Mouse (Mus musculus) left cerebral cortex, adult 11 months (tissue): ENCODE data around the gene Gm20388.
"Not testable (repeated sequence)": the region's sequence is repeated elsewhere in the genome, so short reads cannot be mapped to it uniquely, and the experiment has no call there.

Source experiments
- DNase-seq: peaks from one replicate; pipeline ENCODE4 v3.0.0; 2022; ENCODE audit warnings: low spot score

Gm20388 gene

DNA sequence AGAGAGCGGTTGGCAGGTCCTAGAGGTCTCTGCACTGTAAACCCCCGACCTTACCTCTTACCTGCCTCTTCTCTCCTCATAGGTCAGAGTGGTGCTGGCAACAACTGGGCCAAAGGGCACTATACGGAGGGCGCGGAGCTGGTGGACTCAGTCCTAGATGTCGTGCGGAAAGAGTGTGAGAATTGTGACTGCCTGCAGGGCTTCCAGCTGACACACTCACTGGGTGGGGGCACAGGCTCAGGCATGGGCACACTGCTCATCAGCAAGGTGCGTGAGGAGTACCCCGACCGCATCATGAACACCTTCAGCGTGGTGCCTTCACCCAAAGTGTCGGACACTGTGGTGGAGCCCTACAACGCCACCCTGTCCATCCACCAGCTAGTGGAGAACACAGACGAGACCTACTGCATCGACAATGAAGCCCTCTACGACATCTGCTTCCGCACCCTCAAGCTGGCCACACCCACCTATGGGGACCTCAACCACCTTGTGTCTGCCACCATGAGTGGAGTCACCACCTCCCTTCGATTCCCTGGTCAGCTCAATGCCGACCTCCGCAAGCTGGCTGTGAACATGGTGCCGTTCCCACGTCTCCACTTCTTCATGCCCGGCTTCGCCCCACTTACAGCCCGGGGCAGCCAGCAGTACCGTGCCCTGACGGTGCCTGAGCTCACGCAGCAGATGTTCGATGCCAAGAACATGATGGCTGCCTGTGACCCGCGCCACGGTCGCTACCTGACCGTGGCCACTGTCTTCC is 3510.1 kb downstream of the Gm20388 start:
- no peak for DNase-seq

DNA sequence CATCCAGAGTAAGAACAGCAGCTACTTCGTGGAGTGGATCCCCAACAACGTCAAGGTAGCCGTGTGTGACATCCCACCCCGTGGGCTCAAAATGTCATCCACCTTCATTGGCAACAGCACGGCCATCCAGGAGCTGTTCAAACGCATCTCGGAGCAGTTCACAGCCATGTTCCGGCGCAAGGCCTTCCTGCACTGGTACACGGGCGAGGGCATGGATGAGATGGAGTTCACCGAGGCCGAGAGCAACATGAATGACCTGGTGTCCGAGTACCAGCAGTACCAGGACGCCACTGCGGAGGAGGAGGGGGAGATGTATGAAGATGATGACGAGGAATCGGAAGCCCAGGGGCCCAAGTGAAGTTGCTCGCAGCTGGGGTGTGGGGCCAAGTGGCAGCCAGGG is 3510.7 kb downstream of the Gm20388 start:
- DNase-seq, result no peak

DNA sequence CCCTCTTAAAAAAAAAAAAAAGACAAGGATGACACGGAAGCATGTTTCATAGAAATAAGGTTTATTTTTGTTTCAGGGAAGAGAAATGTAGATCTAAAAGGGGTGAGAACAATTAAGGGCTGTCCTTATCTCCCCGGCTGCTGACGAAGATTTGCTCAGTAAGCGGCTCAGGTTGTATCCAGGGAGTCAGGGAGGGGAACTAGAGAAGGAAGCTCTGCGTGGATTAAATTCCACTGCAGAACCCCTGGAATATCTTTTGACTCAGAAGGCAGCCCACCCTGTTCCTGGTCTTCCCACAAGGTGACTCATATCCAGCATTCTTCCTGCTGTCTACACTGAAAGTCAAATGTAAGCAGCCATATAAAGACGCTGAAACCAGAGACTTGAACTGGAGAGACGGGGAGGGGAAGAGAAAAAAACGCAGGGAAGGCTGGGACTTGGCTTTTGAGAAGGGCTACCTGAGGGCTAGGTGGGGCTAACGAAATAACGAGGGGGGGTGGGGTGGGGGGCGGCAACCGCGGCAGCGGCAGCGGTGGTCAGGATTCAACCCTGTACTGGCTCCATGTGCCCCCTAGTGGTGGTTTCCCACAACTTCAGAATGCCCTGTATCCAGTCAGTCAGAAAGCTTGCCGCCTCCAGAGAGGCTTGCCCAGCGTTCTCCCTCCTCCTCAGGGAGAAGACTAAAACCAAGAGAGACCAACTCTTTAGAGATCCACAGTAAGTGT is 3511.6 kb downstream of the Gm20388 start:
- no peak for DNase-seq

DNA sequence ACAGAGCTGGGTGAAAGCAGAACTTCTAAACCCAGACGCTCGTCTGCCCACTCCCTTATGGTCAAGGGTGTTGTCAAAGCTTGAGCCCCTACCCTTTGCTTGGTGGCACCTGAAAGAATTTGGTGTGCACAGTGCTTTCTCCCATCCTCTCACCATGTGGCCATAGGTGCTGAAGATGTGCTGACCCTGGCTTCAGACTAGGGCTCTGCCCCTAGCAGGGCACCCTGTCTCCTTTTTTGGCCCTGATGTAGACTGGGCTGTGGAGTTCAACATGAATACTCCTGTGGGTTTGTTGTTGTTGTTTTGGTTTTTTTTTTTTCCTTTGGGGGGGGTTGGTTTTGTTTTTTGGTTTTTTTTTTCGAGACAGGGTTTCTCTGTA is 3512.1 kb downstream of the Gm20388 start:
- DNase-seq, result no peak

DNA sequence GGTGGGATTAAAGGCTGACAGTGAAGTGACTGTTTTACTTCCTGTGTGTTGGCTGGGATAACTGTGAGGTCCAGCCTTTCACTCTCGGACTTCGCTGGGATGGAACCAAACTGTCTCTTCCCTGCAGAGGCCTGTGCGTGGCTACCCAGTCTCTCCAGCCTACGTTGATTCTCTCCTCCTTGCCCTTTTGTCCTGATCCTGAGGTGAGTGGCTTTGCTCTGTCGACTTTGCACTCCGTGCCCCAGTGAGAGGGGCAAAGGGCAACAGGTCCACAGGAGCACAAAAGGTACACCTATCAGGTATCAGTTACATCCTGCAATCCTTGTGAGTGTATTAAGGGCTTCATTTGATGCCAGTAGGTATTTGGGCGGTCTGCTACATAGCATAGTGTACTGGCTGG is 3512.8 kb downstream of the Gm20388 start, which contains the start of gene Def8:
Gene Def8 (plus strand): TSS at position 87 of the 400 bp plus-strand sequence.
- DNase-seq, result no peak

DNA sequence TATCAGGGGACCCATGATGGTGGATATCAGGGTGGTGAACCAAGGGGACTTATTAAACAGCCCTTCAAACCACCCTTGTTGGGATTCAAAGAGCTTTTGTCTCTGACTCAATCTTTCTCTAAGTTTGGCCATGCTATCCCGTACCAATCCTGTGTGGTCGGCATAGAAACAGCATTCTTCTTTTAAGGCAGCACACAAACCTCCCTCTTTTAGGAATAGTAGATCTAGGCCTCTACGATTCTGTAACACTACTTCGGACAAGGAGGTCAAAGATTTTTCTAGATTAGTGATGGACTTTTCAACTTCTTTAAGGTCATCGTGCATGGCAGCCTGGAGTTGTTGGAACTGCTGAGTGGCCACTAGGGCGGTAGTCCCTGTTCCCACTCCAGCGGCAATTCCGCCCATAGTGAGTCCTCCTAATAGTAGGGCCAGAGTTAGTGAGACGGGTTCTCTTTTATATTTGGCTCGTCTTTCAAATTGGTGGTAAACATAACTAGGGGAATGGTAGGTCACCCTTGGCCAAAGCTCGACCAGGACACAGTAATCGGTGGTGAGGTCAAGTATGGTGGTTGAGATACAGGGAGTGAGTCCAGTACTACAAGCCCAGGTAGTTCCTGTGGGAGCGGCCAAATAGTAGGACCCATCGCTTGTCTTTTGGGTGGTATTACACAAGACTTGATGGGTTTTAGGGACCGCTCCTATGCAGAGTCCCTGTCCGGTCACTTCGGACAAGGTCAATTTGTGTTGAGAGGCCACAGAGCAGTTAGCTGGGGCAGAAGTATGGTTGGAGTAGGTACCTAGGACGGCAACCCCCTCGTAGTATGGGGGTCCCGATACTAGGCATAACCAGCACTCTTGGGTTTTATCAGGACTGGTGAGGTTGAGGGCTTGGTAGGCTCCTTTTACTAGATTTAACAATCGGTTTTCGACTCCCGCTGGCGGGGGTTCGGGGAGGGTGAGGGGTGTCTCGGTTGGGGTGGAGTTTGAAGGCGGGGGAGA is 3516.2 kb downstream of the Gm20388 start:
- DNase-seq, result no peak

DNA sequence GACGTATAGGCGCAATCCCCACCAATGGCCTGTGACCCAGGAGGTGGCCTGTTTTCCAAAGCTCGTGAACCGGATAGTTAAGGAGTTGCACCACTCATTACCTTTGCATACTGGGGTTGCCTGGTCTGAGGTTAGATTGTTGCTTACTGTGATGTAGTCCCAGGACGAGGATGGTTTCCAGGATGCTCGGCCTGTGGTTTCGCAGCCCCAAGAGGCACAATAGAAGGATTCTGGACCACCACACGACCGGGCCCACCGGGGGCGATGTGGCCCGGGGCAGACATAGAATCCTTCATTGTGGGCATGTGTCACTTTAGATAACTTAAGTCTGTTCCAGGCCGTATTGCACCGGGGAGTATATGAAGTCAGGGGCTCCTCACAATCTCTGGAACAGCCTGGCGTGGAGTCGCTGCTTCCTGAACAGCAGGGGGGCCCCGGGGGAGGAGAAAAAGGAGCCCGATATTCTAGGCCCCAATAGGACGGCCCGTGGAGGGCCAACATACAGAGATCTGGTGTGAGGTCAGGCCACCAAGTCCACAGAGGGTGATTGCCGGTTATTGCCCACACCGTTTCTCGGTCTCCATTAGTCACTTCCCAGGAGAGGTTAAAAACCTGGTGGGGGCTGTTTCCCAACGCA is 3517.1 kb downstream of the Gm20388 start:
- DNase-seq, result no peak

DNA sequence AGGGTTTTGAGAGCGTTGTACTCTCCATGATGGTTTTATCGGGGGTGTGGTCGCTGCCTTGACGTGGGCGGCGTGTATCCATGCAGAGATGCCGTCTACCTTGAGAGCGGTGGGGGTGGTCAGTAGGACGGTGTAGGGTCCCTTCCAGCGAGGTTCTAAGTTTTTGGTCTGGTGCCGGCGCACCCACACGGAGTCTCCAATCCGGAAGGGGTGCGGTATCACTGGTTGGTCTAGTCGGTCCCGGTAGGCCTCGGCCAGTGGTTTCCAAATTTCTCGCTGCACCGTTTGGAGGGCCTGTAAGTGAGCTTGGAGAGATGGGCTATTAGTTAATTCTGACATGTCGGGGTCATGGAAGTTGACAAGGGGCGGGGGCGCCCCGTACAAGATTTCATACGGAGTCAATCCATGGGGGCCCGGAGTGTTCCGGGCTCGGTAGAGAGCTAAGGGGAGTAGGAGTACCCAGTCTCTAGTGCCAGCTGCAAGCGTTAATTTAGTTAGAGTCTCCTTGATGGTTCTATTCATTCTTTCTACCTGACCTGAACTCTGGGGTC is 3517.8 kb downstream of the Gm20388 start:
- DNase-seq, result no peak

DNA sequence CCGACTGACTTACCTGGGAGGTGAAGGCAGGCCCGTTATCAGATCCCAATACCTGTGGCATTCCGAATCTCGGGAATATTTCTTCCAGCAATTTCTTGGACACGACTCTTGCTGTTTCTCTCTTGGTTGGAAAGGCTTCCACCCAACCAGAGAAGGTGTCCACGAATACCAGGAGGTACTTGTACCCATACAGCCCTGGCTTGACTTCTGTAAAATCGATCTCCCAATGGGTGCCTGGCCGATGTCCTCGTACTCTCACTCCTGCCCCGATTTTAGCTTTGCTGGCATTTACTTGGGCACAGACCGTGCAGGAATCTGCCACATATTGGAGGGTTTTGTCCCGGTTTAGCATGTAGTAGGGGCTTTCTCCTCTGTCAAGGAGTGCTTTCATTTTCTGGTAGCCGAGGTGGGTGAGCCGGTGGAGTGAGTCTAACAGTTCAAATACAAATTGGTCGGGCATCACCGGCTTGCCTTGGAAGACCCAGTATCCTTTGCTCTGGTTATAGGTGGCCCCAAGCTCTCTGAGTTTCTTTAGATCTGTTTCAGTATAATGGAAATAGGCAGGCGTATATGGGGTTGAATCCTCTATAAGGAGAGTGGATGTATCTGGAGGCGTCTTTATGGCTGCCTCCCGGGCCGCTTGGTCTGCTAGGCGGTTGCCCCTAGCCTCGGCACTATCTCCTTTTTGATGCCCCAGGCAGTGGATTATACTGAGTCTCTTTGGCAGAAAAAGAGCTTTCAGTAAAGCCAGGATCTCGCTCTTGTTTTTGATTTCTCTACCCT is 3518.5 kb downstream of the Gm20388 start:
- no peak for DNase-seq

DNA sequence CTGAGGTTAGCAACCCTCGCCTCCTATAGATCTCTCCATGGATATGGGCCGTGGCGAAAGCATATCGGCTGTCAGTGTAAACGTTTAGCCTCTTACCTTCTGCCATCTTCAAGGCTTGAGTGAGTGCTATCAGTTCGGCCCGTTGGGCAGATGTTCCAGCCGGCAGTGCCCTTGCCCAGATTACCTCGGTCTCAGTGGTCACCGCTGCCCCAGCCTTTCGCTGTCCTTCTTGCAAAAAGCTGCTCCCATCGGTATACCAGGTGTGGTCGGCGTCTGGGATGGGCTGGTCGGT is 3519.0 kb downstream of the Gm20388 start:
- not testable (repeated sequence) for DNase-seq

DNA sequence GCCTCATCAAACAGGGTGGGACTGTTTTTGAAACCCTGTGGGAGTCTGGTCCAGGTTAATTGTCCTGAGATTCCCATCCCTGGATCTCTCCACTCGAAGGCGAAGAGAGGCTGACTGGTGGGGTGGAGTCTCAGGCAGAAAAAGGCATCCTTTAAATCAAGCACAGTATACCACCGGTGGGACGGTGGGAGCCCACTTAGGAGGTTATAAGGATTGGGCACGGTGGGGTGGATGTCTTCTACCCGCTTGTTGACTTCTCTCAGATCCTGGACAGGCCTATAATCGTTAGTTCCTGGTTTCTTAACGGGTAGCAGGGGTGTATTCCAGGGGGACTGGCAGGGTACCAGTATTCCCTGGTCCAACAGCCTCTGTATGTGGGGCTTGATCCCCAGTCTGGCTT is 3520.3 kb downstream of the Gm20388 start:
- DNase-seq, result not testable (repeated sequence)

DNA sequence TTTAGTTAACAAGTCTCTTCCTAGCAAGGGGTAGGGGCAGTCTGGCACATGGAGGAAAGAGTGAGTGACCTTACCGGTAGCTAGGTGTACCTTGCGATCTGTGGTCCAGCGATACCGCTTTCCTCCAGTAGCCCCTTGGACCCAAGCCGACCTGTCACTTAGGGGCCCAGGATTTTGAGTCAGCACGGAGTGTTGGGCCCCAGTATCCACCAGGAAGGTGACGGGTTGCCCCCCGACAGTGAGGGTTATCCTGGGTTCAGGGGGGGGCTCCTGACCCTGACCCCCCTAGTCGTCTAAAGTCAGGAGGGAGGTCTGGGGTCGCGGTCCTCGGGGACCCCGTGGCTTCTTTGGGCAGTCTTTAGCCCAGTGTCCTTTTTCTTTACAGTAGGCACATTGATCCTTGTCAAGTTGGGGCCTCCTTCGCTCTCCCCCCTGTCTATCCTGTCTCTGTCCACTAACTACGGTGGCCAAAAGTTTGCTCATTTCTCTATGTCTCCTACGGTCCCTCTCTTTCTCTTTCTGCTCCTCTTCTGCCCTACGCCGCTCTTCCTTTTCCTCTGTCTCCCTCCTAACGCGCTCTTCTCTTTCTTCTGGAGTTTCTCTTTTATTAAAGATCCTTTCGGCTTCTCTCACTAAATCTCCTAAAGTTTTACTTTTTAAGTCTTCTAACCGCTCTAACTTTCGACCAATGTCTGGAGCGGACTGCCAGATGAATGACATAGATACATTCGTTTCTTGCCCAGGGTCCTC is 3521.2 kb downstream of the Gm20388 start:
- DNase-seq, result no peak

DNA sequence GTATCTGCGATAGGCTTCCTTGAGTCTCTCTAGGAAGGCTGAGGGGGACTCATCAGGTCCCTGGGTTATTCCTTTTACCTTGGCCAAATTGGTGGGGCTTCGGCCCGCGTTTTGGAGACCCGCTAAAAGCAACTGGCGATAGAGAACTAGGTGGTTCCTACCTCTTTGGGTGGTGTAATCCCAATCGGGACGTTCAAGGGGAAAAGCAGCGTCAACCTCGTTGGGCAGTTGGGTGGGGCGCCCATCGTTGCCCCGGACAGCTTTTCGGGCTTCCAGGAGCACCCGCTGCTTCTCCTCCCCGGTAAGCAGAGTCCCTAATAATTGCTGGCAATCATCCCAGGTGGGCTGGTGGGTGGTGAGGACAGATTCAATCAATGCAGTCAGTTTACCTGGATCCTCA is 3521.7 kb downstream of the Gm20388 start:
- DNase-seq, result no peak

DNA sequence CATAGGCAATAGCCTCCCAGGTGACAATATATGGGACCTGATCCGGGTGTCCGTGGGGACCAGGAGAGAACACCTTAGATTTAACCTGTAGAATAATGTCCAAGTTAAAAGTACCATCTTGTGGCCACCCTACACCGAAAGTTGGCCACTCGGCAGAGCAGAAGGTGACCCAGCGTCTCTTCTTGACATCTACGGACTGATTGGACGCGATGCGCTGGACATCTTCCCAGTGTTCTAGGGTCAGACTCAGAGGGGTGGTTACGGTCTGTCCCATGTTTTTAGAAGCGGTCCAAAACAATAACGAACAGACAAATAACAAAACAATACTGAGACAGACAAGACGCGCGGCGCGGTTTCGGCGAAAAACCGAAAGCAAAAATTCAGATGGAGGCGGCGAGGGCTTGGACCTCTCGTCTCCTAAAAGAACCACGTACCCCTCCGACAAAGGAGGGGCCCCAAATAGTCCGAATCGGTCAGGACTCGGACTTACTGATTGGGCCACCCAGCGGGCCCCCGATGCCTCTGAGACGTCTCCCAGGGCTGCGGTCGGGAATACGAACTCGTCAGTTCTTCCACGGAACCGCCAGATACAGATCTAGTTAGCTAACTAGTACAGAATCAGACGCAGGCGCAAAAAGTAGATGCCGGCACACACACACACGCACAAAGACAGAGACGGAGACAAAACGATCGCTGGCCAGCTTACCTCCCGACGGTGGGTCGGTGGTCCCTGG is 3522.8 kb downstream of the Gm20388 start:
- not testable (repeated sequence) for DNase-seq

DNA sequence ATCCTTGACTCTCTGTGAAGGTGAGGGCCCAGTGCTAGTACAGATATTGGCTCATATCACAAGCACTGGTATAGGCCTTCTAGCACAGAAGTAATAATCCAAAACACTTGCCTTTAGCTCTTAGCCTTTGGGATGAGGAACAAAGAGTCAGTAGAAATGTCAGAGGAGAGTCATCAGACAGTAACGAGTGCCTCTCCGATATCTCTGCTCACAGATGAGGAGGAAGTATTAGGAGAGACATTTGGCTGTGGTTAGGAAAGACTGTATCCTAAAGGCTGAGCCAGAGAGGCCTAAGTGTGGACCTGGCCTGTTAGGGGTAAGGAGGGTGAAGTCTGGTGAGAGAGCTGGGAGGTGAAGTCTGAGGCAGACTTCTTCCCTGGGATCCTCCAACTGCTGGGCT is 3531.1 kb downstream of the Gm20388 start:
- no peak for DNase-seq

DNA sequence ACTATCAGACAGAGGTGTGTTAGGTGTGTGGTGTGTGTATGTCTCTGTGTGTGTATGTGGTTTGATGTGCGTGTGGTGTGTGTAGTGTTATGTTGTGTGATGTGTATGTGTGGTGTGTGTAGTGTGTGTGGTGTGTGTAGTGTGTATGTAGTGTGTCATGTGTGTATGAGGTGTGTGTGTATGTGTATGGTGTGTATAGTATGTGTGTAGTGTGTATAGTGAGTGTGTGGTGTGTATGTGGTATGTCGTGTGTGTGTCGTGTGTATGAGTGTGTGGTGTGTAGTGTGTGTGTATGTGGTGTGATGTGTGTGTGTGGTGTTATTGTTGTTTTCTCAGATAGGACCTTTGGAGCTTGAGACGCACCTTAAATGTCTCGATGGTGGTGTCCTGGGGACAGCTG is 3531.7 kb downstream of the Gm20388 start:
- no peak for DNase-seq

DNA sequence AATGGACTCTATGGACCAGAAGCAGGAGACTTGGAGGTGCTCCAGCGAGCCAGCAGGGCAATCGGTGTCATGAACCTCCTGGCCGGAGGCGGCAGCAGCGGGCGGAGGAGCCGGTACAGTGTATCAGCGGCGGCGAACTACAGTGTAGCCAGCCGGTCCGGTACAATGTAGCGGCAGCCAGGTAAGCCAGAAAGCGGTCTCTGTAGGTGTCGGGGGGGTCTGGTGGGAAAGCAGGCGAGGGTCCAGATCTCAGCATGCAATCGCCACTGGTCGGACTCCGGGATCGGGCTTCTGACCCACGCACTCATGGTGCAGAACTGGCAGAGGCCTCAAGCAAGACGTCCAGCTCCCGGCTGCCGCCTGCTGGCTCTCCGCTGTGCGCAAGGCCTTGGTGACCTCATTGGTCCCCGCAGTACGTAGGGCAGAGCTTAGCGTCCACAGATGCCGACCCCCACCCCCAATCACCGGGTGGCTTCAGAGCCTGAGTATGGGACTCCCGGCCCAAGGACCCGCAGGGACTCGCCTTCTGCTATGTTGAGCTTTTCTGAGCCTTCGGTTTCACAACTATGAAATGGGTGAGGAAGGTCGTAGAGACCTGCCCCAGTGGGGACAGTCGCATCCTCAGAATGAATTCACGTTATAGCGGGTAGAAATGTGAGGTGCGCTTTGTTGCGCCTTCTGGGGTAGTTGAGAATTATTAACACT is 3532.4 kb downstream of the Gm20388 start:
- DNase-seq, result peak; percentile 88

DNA sequence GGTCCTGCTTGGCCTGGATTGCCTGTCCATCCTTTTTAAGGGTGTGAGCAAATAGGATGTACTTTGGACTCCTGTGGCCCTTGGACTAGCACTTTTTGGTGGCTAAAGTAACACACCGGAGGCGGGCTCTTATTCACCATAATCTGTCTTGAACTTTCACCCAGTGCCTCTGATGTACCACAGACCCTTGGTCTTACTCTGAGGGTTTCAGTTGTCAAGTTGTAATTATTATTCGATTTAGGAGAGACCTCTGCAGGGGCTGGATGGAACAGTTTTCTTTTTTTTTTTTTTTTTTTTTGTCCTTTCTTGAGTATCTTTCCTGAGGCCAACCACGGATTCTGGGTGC is 3532.9 kb downstream of the Gm20388 start:
- DNase-seq, result no peak

DNA sequence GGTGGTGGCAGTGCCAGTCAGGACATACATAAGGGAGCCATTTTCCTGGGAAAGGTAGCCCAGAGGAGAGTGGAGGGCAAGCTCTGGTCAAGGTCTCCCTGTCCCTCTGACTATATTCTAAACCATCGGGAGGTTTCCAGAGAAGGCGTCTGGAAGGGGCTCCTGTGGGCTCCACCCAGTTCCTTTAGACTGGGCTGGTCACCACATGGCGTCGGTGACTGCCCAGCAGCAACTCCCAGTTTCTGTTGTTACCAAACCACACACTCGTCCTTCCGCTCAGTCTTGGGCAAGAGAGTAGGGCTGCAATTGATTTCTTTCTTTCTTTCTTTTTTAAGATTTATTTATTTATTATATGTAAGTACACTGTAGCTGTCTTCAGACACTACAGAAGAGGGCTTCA is 3533.5 kb downstream of the Gm20388 start:
- DNase-seq, result no peak
